Mouse (Mus musculus) cerebellum, postnatal 4 days (tissue): ENCODE data around the gene Stat5b.

Experiments
- DNase-seq, 2 experiments: peaks; one replicate each; pipeline ENCODE4 v3.0.0; 2022; ENCODE audit warnings: low spot score in 2 of 2, mixed read lengths in 1 of 2

Stat5b gene

GRCm38 (mm10) chr11:100816801-100817200 lies 33.7 kb downstream of the Stat5b start:
- no peak for DNase-seq

- peak in 1 of 2 experiments; percentile 6 for DNase-seq
Observed at GRCm38 (mm10) chr11:100816342-100816741, 34.2 kb downstream of the Stat5b start.

- no peak for DNase-seq
Observed at GRCm38 (mm10) chr11:100814498-100814897, 36.0 kb downstream of the Stat5b start.

GRCm38 (mm10) chr11:100811132-100811531 lies 39.4 kb downstream of the Stat5b start:
- no peak for DNase-seq

GRCm38 (mm10) chr11:100810516-100810915 lies 40.0 kb downstream of the Stat5b start:
- DNase-seq = no peak

- DNase-seq = no peak
Observed at GRCm38 (mm10) chr11:100806380-100807305, 43.9 kb downstream of the Stat5b start.

GRCm38 (mm10) chr11:100805535-100805934 lies 45.0 kb downstream of the Stat5b start:
- DNase-seq = no peak

GRCm38 (mm10) chr11:100804409-100804808 lies 46.1 kb downstream of the Stat5b start:
- DNase-seq = no peak

- DNase-seq = no peak
Observed at GRCm38 (mm10) chr11:100799426-100799825, 51.1 kb downstream of the Stat5b start.

- no peak for DNase-seq
Observed at GRCm38 (mm10) chr11:100796585-100796984, 53.9 kb downstream of the Stat5b start.

GRCm38 (mm10) chr11:100795386-100795785 lies 55.1 kb downstream of the Stat5b start:
- DNase-seq = no peak

GRCm38 (mm10) chr11:100791457-100792049 lies 59.0 kb downstream of the Stat5b start:
- no peak for DNase-seq

- peak in 1 of 2 experiments; percentile 49 for DNase-seq
Observed at GRCm38 (mm10) chr11:100790644-100791043, 59.9 kb downstream of the Stat5b start.

GRCm38 (mm10) chr11:100789702-100790101 lies 60.8 kb downstream of the Stat5b start:
- no peak for DNase-seq

GRCm38 (mm10) chr11:100785774-100786173 lies 64.8 kb downstream of the Stat5b start:
- DNase-seq = no peak

- DNase-seq = no peak
Observed at GRCm38 (mm10) chr11:100784286-100784685, 66.2 kb downstream of the Stat5b start.

GRCm38 (mm10) chr11:100782568-100782967 lies 68.0 kb downstream of the Stat5b start:
- DNase-seq = no peak

GRCm38 (mm10) chr11:100781763-100782475 lies 68.6 kb downstream of the Stat5b start:
- DNase-seq = no peak

- DNase-seq = no peak
Observed at GRCm38 (mm10) chr11:100780247-100780646, 70.3 kb downstream of the Stat5b start.

- DNase-seq = no peak
Observed at GRCm38 (mm10) chr11:100778069-100778468, 72.5 kb downstream of the Stat5b start.

GRCm38 (mm10) chr11:100775921-100776320 lies 74.6 kb downstream of the Stat5b start:
- no peak for DNase-seq

GRCm38 (mm10) chr11:100774261-100774660 lies 76.3 kb downstream of the Stat5b start:
- no peak for DNase-seq
